Mouse (Mus musculus): ENCODE measurements around the gene Zswim8.

- TF ChIP-seq CTCF (IDR thresholded peaks at IDR 0.05; ENCODE audit: insufficient read depth, low read depth, low read length) (no peak), POLR2A (IDR thresholded peaks at IDR 0.05; ENCODE audit: insufficient read depth, low read depth, low read length) (no peak)
Measured at GRCm38 (mm10) chr14:20658902-20659301, 48.5 kb upstream of the Zswim8 start.
